Mouse (Mus musculus) embryonic fibroblast, embryonic 13.5 days (primary cell): ENCODE data around the gene Fgd4.

ENCODE experiments used
- CTCF ChIP-seq: IDR thresholded peaks from 2 replicates; pipeline ENCODE4 v1.5.1; 2011; ENCODE audit warnings: mild to moderate bottlenecking, control low read depth, low read length, moderate library complexity, borderline replicate concordance; ENCODE audit not compliant: insufficient read depth
- POLR2A ChIP-seq: IDR thresholded peaks from 2 replicates; pipeline ENCODE4 v1.6.1; 2011; ENCODE audit warnings: low read depth, mild to moderate bottlenecking, control low read depth, low read length, moderate library complexity

DNA sequence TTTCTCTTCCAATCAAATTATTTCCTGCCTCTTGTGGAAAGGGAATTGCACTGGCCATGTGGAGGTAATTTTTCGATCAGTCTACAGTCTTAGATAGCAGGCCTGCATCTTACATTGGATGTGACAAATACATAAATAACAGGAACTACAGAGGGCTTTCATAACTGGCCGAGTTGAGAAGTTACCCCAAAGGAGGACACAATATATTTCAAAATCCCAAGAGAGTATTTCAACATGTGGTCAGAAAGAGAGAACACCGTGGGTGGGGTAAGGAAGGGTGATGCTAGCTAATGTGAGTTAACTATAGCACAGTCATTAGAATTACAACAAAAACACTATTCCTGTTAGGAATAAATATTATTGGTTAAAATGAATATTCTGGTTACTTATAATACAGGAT is 29.0 kb downstream of the Fgd4 start:
- TF ChIP-seq CTCF (no peak), POLR2A (no peak)
